Mouse (Mus musculus) testis, adult 2 months (tissue): ENCODE results near the gene Atl3.

Experiments used
- CTCF ChIP-seq: fragments of 200-500 bp; IDR thresholded peaks from 2 replicates; pipeline ENCODE4 v1.5.1; 2012; ENCODE audit warnings: low read depth, mild to moderate bottlenecking, inconsistent platforms, low read length, moderate library complexity; ENCODE audit not compliant: control insufficient read depth, insufficient read depth, insufficient replicate concordance
- POLR2A ChIP-seq: fragments of 200-500 bp; IDR thresholded peaks from 2 replicates; pipeline ENCODE4 v1.6.1; 2012; ENCODE audit warnings: low read depth, mild to moderate bottlenecking, inconsistent platforms, low read length, moderate library complexity; ENCODE audit not compliant: control insufficient read depth

GRCm38 (mm10) chr19:7562601-7563129, 68.8 kb downstream of the Atl3 start:
- no peak for TF ChIP-seq CTCF
- no peak for TF ChIP-seq POLR2A
